In genomic region chr12:3235646-3236161, GRCm38 (mm10) we compare ENCODE assay signal across 8 mouse cellular contexts.
DNase-seq lines count a peak whose midpoint lies in the region; ATAC-seq and TF ChIP-seq lines count a peak whose summit lies in the region.

No protein-coding gene starts in this region.

- peaks cover 44% of the 10 kb centered on the region for H3K36me3 ChIP-seq in ES-E14 (ENCODE audit: control insufficient read depth, insufficient read depth, low read length, poor library complexity, severe bottlenecking)
- peaks cover 21% of the 10 kb centered on the region for H3K36me3 ChIP-seq in forebrain, embryonic 16.5 days (ENCODE audit: control insufficient read depth, insufficient read depth)
- H3K36me3 ChIP-seq in lung, embryonic 14.5 days (ENCODE audit: insufficient read depth): peaks cover 36% of the 10 kb centered on the region

- intact Hi-C loops in heart, postnatal 36 days (cut with DNase I): loop anchor here (1.0 to 2.0 kb wide), 3 partner anchors 74 to 191 kb away; partner anchors contain the start of genes Asxl2 and Rab10

- DNase-seq in ES-E14 (ENCODE audit: low read depth, low spot score): peak; percentile 72
- DNase-seq in heart, postnatal 36 days: peak; percentile 95
- peak; percentile 93 to 98 for DNase-seq in layer of hippocampus, adult 2 months (ENCODE audit: low spot score in 2 of 2)
- peak; percentile 95 for DNase-seq in lung, embryonic 14.5 days
- DNase-seq in ovary, postnatal 10 days (ENCODE audit: low spot score): peak; percentile 91
- DNase-seq in thymus, postnatal 10 days (ENCODE audit: low spot score in 2 of 2): peak; percentile 93 to 96

- peak overlapping the region; percentile 87 for H3K27ac ChIP-seq in ES-E14 (ENCODE audit: insufficient read depth, low read depth, low read length, poor library complexity, severe bottlenecking)
- peak overlapping the region; percentile 67 for H3K27ac ChIP-seq in forebrain, embryonic 16.5 days (ENCODE audit: low read length)
- peak overlapping the region; percentile 92 for H3K27ac ChIP-seq in layer of hippocampus, adult 2 months
- peak overlapping the region; percentile 82 for H3K27ac ChIP-seq in lung, embryonic 14.5 days (ENCODE audit: low read depth)

- H3K4me1 ChIP-seq in ES-E14 (ENCODE audit: control insufficient read depth in 2 of 2, insufficient read depth in 2 of 2, low read length in 2 of 2, poor library complexity in 1 of 2): peaks cover 0 to 2% of the 10 kb centered on the region in 2 experiments; a peak in 1 of 4 replicates
- H3K4me1 ChIP-seq in forebrain, embryonic 16.5 days (replicated peaks; ENCODE audit: control insufficient read depth, insufficient read depth, low read length): peaks cover 4% of the 10 kb centered on the region; the same call in 1 of the 2 replicates
- H3K4me1 ChIP-seq in lung, embryonic 14.5 days (ENCODE audit: insufficient read depth): no peaks in the 10 kb centered on the region

- in situ Hi-C loops in ES-E14 (cut with MboI; ENCODE audit: low sequenced_read_pairs in 2 of 2, unreplicated experiment in 2 of 2): no loop called here

- WGBS in forebrain, embryonic 16.5 days: 12% methylated on average over 37 of the region's 39 CpGs
- WGBS in lung, embryonic 14.5 days: 21% methylated on average over 39 of the region's 39 CpGs

- H3K27me3 ChIP-seq in forebrain, embryonic 16.5 days (replicated peaks; ENCODE audit: control insufficient read depth, insufficient read depth, low read length): no peaks in the 10 kb centered on the region
- H3K27me3 ChIP-seq in lung, embryonic 14.5 days (ENCODE audit: insufficient read depth, low read length): no peaks in the 10 kb centered on the region

- TF ChIP-seq CTCF in layer of hippocampus, adult 2 months (conservative IDR thresholded peaks at IDR 0.05): peak; percentile 91
- TF ChIP-seq CTCF in lung, embryonic 14.5 days (IDR thresholded peaks at IDR 0.05; ENCODE audit: low read depth): peak; percentile 90

- H3K9ac ChIP-seq in ES-E14 (ENCODE audit: insufficient read depth, low read depth, low read length, poor library complexity, severe bottlenecking): peak overlapping the region; percentile 63
- peak overlapping the region; percentile 43 for H3K9ac ChIP-seq in forebrain, embryonic 16.5 days (replicated peaks; ENCODE audit: low read depth, low read length)
- H3K9ac ChIP-seq in lung, embryonic 14.5 days: peak overlapping the region; percentile 55

- peak overlapping the region; percentile 50 for H3K4me2 ChIP-seq in forebrain, embryonic 16.5 days (ENCODE audit: low read length)
- peak overlapping the region; percentile 60 for H3K4me2 ChIP-seq in lung, embryonic 14.5 days

- peak overlapping the region; percentile 72 to 73 for H3K4me3 ChIP-seq in ES-E14 (ENCODE audit: insufficient read depth in 1 of 2, low read depth in 1 of 2, low read length in 2 of 2, poor library complexity in 1 of 2, severe bottlenecking in 1 of 2)
- peak overlapping the region; percentile 48 for H3K4me3 ChIP-seq in forebrain, embryonic 16.5 days (replicated peaks; ENCODE audit: low read length)
- peak overlapping the region; percentile 93 for H3K4me3 ChIP-seq in layer of hippocampus, adult 2 months
- H3K4me3 ChIP-seq in lung, embryonic 14.5 days (ENCODE audit: low read depth, low read length): peak overlapping the region; percentile 53

- ATAC-seq in cerebellum, adult (ENCODE audit: insufficient number of reproducible peaks, low FRiP score, low TSS enrichment): peak; percentile 61
- ATAC-seq in forebrain, embryonic 16.5 days: peak; percentile 75
- ATAC-seq in lung, embryonic 14.5 days (ENCODE audit: insufficient read depth): peak; percentile 83

- H3K9me3 ChIP-seq in ES-E14 (ENCODE audit: control insufficient read depth, insufficient read depth, low read depth, low read length): no peaks in the 10 kb centered on the region
- no peaks in the 10 kb centered on the region for H3K9me3 ChIP-seq in forebrain, embryonic 16.5 days (ENCODE audit: control insufficient read depth, low read length)
- H3K9me3 ChIP-seq in lung, embryonic 14.5 days (ENCODE audit: low read depth, low read length): 0 out of 2 replicates have a peak, but pooled peaks cover 3% of the 10 kb centered on the region

TF ChIP-seq in ES-E14, 5 proteins besides CTCF, POLR2A, EP300 and RAD21:
- TF ChIP-seq ZNF384 (IDR thresholded peaks at IDR 0.05; ENCODE audit: low read depth, low read length): no peak
- no peak for TF ChIP-seq CHD2 (IDR thresholded peaks at IDR 0.05; ENCODE audit: low read depth, low read length)

Comparison
In these comparisons a context has a peak if more than half of its experiments do, and no peak if none do; other contexts are left out.
1. Peak in every context shown above with its lines: DNase-seq, ATAC-seq, H3K4me3 ChIP-seq and H3K27ac ChIP-seq.